Mouse (Mus musculus): ENCODE measurements around the gene Odf3.
"Not testable (repeated sequence)": the region's sequence is repeated elsewhere in the genome, so short reads cannot be mapped to it uniquely, and the experiment has no call there.

Gene Odf3

DNA sequence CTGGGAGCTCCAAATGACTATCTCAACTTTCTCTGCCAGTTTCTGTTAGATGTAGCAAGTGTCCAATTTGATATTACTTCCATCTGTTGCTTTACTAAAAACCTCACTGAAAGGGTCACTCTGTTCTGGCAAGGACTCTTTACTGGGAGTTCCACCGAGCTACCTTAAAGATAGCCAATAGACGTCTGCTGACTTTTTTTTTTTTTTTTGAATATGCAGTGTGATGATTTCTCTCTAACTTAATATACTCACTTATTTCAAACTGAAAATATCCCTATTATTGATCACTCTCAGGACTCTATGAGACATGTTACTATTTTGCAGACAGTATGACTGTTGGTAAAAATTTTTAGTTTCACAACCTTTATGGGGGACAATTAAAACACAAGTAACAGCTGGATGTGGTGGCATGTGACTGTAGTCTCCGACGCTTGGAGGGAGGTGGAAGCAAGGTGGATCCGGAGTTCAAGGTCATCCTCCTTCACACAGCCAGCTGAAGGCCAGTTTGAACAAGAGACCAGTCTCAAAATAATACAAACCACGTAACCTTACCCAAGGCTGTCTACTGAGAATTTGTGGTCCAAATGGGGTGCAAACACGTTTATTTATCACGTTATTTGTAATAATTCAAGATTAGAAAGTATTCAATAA lies 33.4 kb downstream of the Odf3 start:
- DNase-seq (ENCODE audit: extremely low spot score, low read depth, low spot score) = no peak

GRCm38 (mm10) chr7:140881696-140882468 lies 34.3 kb downstream of the Odf3 start, which contains the start of the genes Psmd13 and Sirt3:
Psmd13 (plus strand) TSS chr7:140881968.
Sirt3 (minus strand) TSS chr7:140882309.
- DNase-seq (ENCODE audit: extremely low spot score, low read depth, low spot score) = peak; percentile 86

GRCm38 (mm10) chr7:140882469-140882803 lies 34.8 kb downstream of the Odf3 start:
- DNase-seq (ENCODE audit: extremely low spot score, low read depth, low spot score) = no peak

DNA sequence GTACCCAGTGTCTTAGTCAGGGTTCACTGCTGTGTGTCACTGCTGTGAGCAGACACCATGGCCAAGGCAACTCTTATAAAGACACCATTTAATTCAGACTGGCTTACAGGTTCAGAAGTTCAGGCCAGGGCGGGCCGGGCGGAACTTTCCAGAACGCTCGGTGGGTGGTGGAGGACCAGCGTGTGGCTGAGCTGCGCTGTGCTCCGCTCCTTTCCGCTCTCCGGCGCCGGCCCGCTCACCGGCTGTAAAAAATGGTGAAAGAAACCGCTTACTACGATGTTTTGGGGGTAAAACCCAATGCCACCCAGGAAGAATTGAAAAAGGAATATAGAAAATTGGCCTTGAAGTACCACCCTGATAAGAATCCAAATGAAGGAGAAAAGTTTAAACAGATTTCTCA lies 43.0 kb downstream of the Odf3 start:
- DNase-seq (ENCODE audit: extremely low spot score, low read depth, low spot score) = not testable (repeated sequence)

GRCm38 (mm10) chr7:140894031-140894430 lies 46.4 kb downstream of the Odf3 start:
- no peak for DNase-seq (ENCODE audit: extremely low spot score, low read depth, low spot score)

- DNase-seq (ENCODE audit: extremely low spot score, low read depth, low spot score) = no peak
Measured at GRCm38 (mm10) chr7:140894611-140895010, 47.0 kb downstream of the Odf3 start.

DNA sequence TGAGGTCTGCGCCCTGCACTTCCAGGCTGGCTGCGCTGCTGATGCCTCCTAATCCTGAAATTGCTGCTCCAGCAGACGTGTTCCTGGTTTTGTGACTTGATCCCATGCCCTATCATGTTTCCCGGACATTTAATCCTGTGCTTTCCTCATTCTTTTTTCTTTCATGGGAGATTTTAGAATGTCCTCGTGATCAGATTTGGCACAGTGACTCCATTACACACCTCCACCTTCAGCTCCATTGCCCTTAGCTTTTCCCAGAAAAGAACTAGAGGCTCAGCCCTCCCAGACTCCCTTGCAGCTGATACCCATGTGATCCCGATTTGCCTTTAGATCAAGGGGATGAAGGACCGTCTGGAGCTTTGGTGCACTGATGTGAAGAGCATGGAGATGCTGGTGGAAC lies 50.3 kb downstream of the Odf3 start:
- DNase-seq (ENCODE audit: extremely low spot score, low read depth, low spot score) = no peak

DNA sequence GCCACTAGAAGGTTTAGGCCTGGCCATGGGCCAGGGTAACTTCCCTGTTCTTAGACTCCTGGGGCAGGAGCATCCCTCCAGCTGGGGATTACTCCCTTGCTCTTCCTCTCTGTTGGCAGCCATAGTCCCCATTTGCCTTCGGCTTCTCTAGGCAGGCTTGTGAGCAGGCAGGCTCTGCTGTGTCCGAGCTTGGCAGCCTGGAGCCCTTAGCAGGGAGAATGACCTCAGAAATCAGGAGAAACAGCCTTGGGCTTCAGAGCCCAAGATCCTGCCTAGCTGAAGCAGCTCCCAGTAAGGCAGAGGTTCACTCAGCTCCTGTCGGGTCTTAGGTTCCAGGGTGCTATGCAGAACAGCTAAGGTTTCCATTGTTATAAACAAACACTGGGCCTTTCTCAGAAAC lies 51.5 kb downstream of the Odf3 start:
- no peak for DNase-seq (ENCODE audit: extremely low spot score, low read depth, low spot score)

DNA sequence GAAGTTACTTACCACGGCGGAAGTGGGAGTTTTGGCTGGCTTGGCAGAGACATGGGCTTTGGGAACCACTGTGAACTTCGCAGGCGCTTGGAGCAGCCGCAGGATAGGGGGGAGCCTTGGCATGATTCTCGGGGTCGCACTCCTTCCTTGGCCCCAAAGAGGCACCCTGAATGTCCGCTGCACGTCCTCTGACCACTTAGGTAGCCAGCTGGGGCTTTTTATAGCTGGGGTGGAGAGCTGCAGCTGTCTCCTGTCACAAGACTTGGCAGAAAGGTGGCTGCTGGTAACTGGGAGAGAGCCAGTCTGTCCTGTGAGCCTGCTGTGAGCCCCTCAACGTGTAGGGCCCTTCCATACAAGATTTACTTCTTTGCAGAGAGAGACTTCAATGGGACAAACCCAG lies 52.6 kb downstream of the Odf3 start, which contains the start of gene Cox8b:
Cox8b (minus strand) TSS at position 227 of the 400 bp plus-strand sequence.
- no peak for DNase-seq (ENCODE audit: extremely low spot score, low read depth, low spot score)

Data from hindlimb bud, embryonic 11.5 days (tissue).